Mouse (Mus musculus) right cerebral cortex, postnatal 25 days (tissue): ENCODE results near the gene Astn1.
A peak's percentile ranks its signal among the peaks of the same experiment; 100 is the strongest.

ENCODE experiments used
- DNase-seq: peaks from one replicate; pipeline ENCODE4 v3.0.0; 2022

Astn1 gene

DNA sequence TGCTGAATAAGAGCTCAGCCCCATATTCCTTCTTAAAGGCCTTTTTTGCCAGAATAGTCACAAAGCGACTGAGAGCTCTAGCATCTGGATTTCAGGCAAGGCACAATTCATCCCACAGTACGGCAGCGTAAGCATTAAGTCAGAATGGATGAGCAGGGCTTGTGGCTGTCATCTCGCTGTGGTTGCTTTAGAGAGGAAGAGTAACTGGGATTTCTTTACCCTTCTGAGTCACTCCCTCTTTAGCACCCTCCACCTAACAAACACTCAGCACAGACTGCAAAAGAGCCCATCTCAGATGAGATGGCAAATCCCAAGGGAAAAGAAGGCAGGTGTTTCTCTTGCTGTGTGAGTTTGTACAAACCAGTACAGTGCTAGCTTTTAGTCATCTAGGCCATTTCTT is 183.0 kb downstream of the Astn1 start:
- DNase-seq, result no peak

DNA sequence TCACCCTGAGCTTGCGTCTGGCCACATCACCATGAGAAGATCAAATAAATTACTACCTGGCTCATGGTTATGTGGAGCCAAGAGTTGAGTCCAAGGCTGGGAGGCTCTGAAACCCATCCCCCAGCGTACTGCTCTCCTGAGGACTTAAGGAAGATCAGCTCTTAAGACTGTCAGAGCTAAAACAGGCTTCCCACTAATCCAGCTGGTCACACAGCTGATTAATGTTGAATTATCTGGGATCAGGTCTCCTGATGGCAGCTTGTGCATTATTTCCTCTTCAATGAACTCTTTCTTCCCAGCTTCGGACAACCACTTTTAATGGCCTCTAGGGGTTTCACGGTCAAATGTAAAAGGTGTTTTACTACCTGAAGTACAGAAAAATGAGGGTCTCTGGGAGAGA is 184.4 kb downstream of the Astn1 start:
- no peak for DNase-seq

DNA sequence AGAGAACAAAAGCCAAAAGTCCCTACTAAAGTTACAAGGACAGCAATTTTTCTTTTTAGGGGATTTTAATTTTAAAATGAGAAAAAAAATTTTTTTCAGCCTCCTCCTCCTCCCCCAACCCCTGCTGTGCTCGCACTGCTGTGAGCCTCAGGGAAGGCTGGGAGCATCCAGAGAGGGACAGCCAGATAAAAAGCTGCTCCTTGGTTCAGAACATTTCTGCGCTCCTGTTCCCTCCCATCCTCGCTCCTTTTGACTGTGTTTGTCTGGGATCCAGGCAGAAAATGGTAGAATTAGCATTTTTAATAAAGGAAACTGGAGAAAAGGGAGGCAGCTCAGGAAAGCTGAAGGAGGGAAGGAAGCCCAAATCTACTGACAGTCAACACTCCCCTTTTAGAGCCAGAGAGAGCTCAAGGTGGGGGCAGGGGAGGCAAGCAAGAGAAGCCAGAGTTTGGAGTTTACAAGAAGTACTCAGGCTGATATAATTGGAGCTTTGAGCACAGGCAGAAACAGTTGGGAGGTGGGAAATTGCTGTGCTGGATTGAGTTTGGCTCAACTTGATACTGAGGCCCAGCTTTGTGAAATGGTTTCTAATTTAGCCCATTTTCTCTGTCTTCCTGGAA is 185.6 kb downstream of the Astn1 start:
- DNase-seq, result peak; percentile 69

DNA sequence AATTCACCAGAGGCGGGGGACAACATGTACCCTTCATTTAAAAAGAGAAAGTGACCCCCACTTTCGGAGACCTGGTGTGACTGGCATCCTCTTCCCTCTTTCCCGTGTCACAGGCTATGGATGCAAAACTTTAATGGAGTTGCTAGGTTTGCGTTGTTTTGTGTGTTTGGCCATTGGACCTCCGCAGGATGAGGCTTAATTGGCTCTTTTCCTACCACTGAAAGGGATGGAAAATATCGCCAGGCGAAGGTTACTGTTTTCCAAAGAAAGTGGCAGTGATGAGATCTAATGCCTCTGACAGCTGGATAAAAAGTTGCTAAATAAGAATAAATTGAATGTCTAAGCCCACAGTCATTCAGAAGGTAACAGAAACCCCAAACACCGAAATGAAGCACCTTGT is 186.2 kb downstream of the Astn1 start:
- no peak for DNase-seq

DNA sequence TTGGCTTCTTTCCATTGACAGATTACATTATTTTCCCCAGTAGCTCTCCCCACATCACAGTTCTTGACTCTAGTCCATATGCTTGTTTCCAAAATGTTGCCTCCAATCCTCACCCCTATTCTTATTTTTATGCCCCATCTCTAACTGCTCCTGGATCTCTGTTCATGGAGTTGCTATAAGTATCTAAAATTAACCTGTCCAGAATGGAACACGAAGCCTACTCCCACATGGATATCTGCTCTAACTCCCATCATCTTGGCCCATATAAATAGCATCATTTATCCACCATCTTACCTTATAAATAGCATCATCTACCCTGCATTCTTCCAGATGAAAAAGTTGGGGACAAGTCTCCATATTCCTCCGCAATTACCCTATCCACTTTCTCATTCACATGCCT is 187.5 kb downstream of the Astn1 start:
- no peak for DNase-seq

DNA sequence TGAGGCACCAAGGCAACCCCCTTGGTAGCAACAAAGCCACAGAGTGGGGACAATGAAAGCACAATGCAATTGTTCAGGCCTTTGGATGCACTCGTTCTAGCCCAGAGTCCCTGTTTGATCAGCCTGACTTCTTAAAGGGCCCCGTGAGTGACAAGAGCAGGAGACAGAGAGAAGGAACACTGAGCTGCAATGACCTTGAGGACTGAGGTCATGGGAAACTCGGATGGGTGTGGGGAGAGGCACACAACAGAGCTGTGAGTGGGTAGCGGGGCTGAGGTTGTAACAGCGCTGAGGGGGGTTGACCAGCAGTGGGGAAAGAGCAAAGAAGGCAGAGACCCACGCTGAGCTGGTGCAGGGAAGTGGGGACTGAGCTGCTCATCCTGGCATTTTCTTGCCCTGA is 189.9 kb downstream of the Astn1 start:
- DNase-seq, result no peak

DNA sequence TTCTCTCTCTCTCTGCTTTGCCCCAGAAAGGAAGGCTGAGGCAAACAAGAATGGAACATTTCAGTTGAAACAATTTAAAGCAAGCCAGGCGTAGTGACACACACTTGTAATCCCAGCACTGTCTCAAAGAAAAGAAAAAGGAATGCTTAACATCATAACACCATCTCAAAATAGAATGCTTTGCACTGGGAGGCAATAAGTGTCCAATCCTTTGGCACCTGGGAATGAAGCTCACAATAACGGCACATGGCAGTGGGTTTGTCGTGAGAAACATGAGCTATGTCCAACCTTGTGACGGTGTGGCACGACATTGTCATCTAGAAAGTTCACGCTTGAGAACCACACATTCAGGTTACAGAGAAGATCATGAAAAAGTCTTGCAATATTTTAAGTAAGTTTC is 191.3 kb downstream of the Astn1 start:
- DNase-seq, result no peak

DNA sequence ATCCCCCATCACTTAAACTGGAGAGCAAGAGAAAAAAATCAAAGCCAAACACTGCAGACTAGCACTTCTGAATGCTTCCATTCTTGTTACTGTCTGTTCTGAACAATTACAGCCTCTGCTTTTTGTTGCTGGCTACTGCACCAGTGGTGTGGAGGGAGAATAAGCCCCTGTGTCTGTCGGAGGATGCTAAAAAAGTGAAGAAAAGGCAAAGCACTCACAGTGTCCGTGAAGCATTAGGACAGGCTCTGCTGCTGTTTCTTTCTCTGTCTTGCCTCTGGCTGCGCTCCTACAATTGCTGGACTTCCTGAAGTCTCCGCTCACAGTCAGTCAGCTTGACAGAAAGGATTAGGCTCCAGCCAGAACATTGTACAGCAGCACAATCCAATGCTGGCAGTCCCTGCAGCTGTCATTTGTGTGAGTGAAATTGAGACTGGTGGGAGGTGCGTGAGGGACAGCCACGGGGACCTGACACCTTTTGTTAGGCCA is 192.0 kb downstream of the Astn1 start:
- no peak for DNase-seq

DNA sequence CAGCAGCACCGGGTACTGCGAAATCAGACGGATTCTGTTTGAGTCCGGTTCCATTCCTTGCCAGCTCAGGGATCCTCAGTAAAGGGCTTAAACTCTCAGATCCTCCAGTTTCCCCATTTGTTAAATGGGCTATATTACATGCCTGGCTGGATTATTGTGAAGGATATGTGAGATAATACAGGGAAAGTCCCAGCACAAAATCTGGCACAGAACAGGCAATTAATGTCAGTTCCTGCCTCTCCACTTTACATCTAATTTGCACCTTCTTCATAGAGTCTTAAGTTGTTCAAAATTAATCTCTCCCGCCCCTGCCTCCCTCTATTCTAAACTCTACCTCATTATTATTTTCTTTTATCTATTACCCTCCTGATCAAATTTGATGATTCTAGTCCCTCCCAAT is 211.1 kb downstream of the Astn1 start:
- DNase-seq, result no peak

DNA sequence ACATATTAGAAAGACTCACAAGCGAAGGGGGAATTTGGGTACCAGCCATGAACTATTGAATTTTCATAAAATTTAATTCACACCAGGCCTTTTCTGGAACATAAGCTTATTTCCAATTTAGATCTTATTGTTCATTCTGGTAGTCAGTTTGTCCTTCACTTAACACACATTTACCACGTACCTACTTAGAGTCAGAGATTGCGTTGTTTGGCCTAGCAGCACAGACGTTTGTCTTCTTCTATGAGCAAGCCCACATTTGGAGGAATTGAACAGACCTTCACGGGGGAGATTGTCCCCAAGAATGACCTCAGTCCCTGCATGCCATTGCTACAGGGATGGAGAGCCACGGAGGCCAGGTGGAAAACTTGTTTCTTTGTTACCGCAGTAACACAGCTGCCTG is 211.5 kb downstream of the Astn1 start:
- DNase-seq, result no peak

DNA sequence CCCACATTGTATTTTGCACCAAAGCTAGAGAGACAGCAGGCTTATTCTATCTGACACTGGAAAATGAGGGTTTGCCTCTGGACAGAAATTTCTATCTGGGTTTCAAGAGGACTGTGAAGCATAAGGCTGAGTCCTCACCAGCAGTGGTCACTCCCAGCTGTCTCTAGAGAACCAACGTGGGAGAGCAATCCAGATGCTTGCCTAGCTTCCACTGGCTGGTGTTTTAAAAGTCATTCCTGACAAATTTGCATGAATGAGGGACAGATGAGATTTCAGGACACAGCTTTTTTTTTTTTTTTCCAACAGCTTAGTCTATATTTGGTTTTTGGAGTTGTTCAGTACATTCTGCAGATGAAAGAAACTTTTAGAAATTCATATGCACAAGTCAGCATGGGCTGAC is 213.9 kb downstream of the Astn1 start:
- DNase-seq, result no peak

DNA sequence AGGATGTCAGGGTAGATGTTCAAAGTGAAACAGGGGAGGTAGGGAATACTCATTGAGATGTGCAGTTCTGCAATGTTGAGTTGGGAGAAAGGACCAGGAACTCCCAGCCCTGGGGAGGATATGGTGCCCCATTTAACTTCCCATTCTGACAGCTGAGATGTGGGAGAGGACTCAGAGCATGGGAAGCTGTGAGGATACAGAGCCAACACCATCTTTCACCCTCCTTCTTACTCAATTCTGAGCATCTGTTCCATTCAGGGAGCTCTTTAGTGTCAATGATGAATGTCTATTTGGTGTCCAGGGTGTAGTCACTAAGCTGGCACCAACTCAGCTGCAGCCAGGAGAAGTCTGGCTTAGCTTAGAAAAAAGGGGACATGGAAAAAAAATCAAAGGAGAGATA is 219.7 kb downstream of the Astn1 start:
- peak; percentile 36 for DNase-seq

DNA sequence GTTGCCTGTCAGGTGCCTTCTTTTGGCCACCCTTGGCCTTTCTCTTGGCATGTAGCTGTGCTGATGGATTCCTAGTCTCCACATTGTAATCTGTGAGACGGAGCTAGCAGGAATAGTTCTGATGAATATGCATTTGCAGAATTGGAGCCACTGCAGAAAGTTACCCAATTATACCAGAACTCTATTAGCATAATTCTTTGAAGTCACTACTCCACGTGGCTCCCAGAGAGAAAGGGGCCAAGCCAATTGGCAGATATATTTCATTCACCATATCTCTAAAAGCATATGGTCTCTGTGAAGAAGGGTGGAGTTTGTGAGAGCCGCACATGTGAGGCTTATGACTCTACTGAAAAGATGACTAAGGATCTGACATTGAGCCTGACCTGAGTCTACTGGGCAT is 226.8 kb downstream of the Astn1 start:
- no peak for DNase-seq

DNA sequence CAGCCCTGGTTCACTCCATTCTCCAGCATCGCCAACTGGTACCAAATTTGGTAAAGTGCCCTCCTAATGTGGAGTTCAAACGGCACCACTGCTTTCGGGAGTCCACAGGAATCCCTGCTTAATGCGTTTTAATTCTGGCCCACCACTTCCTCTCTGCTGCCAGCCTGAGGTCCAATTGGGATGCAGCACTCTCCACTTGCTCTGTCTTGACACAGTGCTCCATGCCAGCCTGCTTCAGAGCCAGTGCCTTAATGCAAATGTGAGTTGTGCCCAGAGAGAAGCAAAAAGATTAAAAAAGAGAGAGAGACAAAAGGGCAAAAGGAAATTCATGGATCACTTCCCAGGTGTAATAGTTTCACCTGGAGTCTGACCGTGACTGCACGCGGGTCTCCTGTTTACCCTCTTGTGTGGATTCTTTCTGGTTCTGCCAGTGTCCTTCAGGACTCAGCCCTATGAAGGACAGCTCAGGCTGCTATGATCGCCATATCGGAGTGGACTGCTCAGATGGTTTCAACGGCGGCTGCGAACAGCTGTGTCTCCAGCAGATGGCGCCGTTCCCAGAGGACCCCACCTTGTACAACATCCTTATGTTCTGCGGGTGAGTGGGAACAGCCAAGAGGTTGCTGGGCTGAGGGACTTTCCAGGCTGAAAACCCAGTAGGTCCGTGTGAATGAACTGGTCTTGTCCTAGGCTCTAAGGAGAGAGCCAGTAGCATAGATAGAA is 234.8 kb downstream of the Astn1 start:
- DNase-seq, result no peak

DNA sequence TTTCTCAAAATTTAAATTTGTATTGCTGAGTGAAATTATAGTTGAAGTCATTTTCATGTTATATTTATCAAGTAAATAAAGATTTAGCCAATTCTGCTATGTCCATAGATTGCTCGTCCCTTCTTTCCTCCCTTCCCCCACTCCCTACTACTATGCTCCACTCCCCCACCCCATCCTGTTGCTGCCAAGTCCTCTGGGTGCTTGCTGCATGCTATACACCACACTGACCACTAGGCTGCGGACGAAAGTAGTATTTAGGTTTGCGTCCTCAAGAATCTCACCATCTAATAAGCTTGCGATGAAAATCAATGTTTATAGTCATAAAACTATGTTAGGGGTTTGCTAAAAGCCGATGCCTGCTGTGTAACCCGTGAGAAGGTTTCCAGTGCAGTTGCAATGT is 235.9 kb downstream of the Astn1 start:
- no peak for DNase-seq

DNA sequence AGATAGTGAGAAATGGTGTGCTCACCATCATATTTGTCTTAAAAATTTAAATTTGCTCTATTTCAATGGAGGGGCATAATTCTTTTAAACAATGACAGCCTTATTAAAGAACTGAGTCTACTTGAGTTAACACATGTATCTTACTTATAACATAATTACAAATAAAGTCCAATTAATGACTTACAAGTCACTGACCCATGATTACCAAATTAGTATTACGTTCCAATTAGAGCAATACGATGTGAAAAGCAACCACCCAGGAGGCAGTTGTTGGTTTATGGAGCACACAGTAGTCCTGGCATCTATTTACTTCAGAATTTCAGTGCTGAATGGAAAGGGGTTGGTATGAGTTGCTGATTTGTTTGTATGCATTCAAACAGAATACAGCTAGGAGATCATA is 237.4 kb downstream of the Astn1 start:
- DNase-seq, result no peak

DNA sequence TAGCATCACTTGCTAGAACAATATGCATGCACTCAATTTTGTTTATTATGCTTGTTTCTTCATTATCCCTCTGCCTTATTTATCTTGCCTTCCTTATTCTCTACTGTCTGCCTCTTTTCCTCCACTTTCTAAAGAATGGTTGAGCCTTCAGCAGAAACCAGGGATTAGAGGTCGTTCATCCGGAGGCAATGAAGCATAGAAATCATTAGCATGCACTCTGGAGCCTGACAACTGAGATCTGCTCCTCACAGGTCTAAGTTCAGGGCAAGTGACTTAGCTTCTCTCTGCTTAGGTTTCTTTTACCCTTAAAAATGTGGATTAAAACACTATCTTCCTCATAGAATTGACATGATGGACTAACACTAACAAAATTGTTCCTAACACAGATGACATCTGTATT is 241.0 kb downstream of the Astn1 start:
- DNase-seq, result no peak

DNA sequence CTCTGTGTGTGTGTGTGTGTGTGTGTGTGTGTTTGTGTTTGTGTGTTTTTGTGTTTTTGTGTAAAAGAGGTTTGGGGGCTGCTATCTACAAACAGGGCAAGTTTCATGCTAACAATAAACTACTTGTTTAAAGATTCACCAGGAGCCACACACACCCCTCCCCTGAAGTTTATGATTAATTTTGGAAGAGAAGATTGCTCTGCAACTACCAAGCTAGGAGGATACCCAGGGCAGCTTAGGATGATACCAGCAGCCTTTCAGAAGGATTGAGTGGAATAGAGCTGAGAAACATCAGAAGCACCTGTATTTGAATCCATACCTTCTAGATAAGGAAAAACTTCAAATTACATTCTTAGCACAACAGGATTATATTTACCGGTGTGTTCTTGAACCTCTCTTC is 242.1 kb downstream of the Astn1 start:
- DNase-seq, result no peak

DNA sequence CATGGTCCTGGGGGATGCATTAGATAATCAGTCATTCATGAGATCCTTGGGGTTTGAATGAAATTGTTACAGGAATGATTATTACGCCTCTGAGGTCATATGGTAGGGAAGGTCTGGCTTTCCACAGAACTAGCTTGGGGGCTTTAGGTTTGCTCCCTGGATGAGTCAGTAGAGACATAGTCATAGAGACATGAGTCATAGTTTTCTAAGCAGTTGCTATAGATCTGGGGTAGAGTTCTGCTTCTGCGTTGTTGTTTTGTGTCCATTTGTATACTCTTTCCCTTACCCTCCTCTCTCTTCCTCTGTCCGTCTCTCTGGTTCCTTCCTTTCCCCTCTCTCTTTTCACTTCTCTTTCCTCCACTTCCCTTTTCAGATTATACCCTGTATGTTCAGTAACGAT is 243.5 kb downstream of the Astn1 start:
- no peak for DNase-seq

DNA sequence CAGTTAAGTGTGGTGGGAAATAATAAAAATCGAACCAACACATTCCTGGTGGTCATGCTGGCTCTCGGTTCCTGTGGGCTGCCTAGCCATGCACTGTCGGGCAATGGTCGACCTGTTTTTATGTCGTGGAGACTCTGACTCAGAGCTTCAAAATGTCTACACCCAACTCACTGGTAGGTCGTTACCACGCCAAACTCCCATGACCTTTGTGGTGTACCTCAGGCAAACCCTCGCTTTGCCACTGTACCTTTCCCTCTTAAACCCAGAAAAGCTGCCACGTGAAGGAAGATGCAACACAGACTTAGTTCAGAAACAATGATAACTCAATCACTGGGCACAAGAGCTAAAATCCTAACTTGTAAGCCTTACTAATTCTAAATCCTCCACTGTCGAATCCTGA is 244.3 kb downstream of the Astn1 start:
- DNase-seq, result no peak

DNA sequence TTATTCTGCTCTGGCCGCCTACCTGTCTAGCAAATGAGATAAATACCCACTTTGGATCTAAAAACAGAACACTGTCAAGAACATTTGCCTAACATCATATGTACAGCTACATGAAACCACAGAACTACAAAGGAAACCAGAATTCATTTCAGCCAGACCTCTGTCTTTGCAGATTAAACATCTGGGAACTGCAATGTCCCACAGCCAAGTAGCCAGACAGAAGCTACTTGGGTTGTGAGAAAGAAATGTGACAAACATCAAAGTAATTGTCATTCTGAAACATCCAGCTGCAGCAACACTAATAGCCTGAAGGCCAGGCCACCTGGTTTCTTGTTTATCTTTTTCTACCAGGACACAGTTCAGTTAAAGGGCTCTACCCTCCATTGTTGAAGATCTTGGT is 245.1 kb downstream of the Astn1 start:
- no peak for DNase-seq

DNA sequence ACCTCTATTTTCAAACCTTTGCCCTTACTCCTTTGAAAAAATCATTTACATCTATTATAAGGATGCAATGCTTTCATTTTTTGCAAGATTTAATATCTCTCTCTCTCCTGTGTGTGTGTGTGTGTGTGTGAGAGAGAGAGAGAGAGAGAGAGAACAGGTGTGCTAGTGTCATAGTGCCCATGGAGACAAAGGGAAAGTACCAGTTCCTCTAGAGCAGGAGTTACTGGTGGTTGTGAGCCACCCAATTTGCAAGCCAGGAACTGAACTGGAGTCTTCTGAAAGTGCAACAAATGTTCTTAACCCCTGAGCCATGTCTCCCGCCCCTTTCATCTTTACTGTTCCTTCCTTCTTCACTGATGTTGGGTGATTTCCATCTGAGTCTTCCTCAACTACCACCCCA is 253.1 kb downstream of the Astn1 start:
- no peak for DNase-seq

DNA sequence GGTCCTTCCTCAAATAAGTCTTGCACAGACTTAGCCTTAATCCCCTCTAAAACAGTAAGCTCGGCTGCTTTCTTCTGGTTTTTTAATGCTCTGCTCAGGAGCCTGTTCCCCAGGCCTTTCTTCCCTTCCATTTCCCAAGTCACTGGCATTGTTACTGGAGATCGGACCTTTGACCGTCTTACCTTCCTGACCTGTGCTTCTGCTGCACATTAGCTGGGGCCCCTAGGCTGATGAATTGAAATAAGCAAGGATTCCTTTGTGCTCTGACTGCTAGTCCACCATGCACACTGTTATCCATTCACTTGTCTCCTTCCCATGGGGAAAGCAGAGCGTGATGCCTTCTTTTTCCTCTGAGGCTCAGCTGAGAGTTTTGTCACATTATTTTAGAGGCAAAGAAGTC is 255.9 kb downstream of the Astn1 start:
- DNase-seq, result no peak

DNA sequence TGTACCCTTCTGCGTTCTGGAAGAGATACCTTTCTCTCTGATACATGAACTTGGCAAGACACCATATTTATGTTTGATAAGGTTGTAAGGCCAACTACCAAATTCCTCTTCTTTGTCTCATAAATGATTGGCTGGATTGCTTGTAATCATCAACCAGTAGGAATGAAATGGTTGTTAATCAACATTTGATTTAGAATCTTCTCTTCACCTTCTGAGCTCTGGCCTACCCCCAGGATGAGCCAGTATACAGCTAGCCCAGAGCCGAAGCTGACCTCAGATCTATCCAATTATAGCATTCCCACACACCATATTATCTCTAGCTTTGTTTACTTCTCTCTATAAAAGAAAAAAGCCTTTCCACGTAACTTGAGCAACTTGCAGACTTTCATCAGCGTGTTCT is 270.9 kb downstream of the Astn1 start:
- DNase-seq, result no peak

DNA sequence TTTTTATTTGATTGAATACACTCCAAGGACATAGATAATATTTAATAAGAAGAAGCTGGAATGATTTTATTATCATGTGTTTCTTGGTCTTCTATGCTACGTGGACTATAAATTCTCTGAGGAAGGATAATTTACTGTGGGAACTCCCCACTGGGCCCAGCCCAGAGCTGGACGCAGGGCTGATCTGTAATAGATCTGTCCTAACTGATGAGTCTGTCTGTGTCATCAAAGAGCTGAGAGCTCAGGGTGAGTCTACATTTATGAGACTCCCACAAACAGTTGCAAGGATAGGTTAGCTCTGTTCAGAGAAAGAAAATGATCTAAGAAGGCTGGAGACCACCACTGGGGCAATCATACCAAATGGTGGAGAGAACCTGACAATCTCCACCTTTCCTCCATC is 271.4 kb downstream of the Astn1 start:
- DNase-seq, result no peak
